Mouse (Mus musculus) myocyte (in vitro differentiated cells): ENCODE measurements around the gene Dhx34. TPM values are rescaled to one million over a fixed set of nuclear protein-coding genes. Genes with fewer than 3 reads are reported as not detected.

Experiments used
- H3K27me3 ChIP-seq: one replicate; pipeline ENCODE4 v1.6.1; 2011; ENCODE audit not compliant: control insufficient read depth, insufficient read depth, insufficient read length
- H3K36me3 ChIP-seq: one replicate; pipeline ENCODE4 v1.6.1; 2011; ENCODE audit not compliant: control insufficient read depth, insufficient read depth
- H3K4me2 ChIP-seq: one replicate; pipeline ENCODE4 v1.6.1; 2011; ENCODE audit warnings: low read depth, control low read depth
- H3K4me3 ChIP-seq: one replicate; pipeline ENCODE4 v1.5.1; 2011; ENCODE audit warnings: mild to moderate bottlenecking, control low read depth, moderate library complexity
- H3K79me2 ChIP-seq: one replicate; pipeline ENCODE4 v1.6.1; 2011; ENCODE audit not compliant: control insufficient read depth, insufficient read depth
- H3ac ChIP-seq: one replicate; pipeline ENCODE4 v1.6.1; 2011; ENCODE audit not compliant: control insufficient read depth, insufficient read length
- CEBPB ChIP-seq: IDR thresholded peaks from 2 replicates; pipeline ENCODE4 v1.6.1; 2011; ENCODE audit warnings: mild to moderate bottlenecking, moderate library complexity; ENCODE audit not compliant: poor library complexity, insufficient read depth, severe bottlenecking
- E2F4 ChIP-seq: IDR thresholded peaks from one replicate; pipeline ENCODE4 v1.6.1; 2011; ENCODE audit warnings: mild to moderate bottlenecking, control low read depth, moderate library complexity; ENCODE audit not compliant: insufficient read depth
- MAX ChIP-seq: IDR thresholded peaks from one replicate; pipeline ENCODE4 v1.6.1; 2011; ENCODE audit warnings: low read depth, mild to moderate bottlenecking, control low read depth
- MYOD1 ChIP-seq, 3 experiments: IDR thresholded peaks; one replicate each; pipeline ENCODE4 v1.6.1; 2011; ENCODE audit warnings: control low read depth in 2 of 3, low read depth in 2 of 3, mild to moderate bottlenecking in 2 of 3, moderate library complexity in 1 of 3; ENCODE audit not compliant: insufficient read length in 2 of 3, control insufficient read depth in 1 of 3
- MYOG ChIP-seq, 3 experiments: IDR thresholded peaks; one replicate each; pipeline ENCODE4 v1.6.1; 2011; ENCODE audit warnings: control low read depth in 2 of 3, low read depth in 2 of 3, mild to moderate bottlenecking in 2 of 3; ENCODE audit not compliant: insufficient read length in 2 of 3, control insufficient read depth in 1 of 3, insufficient read depth in 1 of 3
- POLR2A ChIP-seq: IDR thresholded peaks from one replicate; pipeline ENCODE4 v1.6.1; 2011; ENCODE audit warnings: low read depth, mild to moderate bottlenecking, control low read depth, moderate library complexity; ENCODE audit not compliant: insufficient read length
- POLR2AphosphoS2 ChIP-seq: IDR thresholded peaks from one replicate; pipeline ENCODE4 v1.6.1; 2011; ENCODE audit warnings: low read depth, control low read depth; ENCODE audit not compliant: insufficient read length
- REST ChIP-seq: IDR thresholded peaks from one replicate; pipeline ENCODE4 v1.6.1; 2011; ENCODE audit warnings: mild to moderate bottlenecking, control low read depth, moderate library complexity; ENCODE audit not compliant: insufficient read depth, insufficient read length
- SRF ChIP-seq: IDR thresholded peaks from one replicate; pipeline ENCODE4 v1.6.1; 2011; ENCODE audit warnings: low read depth; ENCODE audit not compliant: control insufficient read depth, insufficient read length
- TCF12 ChIP-seq: IDR thresholded peaks from one replicate; pipeline ENCODE4 v1.6.1; 2011; ENCODE audit warnings: mild to moderate bottlenecking, control low read depth; ENCODE audit not compliant: poor library complexity, insufficient read depth, severe bottlenecking
- TCF3 ChIP-seq: IDR thresholded peaks from one replicate; pipeline ENCODE4 v1.6.1; 2011; ENCODE audit warnings: low read depth, control low read depth; ENCODE audit not compliant: insufficient read length
- USF1 ChIP-seq: IDR thresholded peaks from one replicate; pipeline ENCODE4 v1.6.1; 2011; ENCODE audit warnings: low read depth, mild to moderate bottlenecking, control low read depth, moderate library complexity
- polyA plus RNA-seq: library from polyadenylated mRNA; unstranded; fragments of >200 nt; fragmentation: generic; extraction: Trizol; gene quantifications from one replicate; pipeline ENCODE4 v1.2.1, GENCODE M21; 2012; ENCODE audit warnings: missing spikeins

The Dhx34 gene
- polyA plus RNA-seq, 1 experiment: 9.0 TPM

DNA sequence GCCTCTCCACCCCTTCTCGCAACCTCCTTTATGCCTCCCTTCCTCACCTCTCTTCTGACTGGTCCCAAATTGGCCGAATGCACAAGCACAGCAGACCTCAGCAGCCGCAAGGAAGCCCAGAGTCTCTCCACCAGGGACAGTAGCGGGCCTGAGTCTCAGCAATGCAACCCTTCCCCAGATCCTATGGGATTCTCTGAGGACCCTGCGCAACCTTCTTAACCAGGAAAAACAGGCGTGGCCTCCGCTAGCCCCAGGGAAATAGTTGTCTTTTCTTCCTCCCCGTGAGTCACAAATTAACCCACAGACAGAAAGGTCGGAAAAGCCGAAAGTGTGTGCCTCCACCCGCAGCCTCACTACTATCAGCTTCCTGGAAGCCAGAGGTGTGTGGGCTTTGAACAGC is 19.9 kb upstream of the Dhx34 start:
- Histone ChIP-seq H3K36me3 (no peaks in the 10 kb centered on the region), H3ac (no peak overlapping the region), H3K27me3 (no peaks in the 10 kb centered on the region), H3K79me2 (no peaks in the 10 kb centered on the region), H3K4me3 (no peak overlapping the region), H3K4me2 (no peak overlapping the region)
- TF ChIP-seq E2F4: no peak
- TF ChIP-seq CEBPB: no peak
- no peak for TF ChIP-seq REST
- TF ChIP-seq USF1: no peak
- no peak for TF ChIP-seq SRF
- TF ChIP-seq TCF3: no peak
- no peak for TF ChIP-seq TCF12
- no peak for TF ChIP-seq MYOD1 (IDR thresholded peaks at IDR 0.05; ENCODE audit: control insufficient read depth in 1 of 3, insufficient read length in 2 of 3, low read depth in 2 of 3)
- TF ChIP-seq POLR2AphosphoS2: no peak
- TF ChIP-seq MAX: no peak
- TF ChIP-seq MYOG (IDR thresholded peaks at IDR 0.05; ENCODE audit: control insufficient read depth in 1 of 3, insufficient read depth in 1 of 3, insufficient read length in 2 of 3, low read depth in 2 of 3): no peak
- TF ChIP-seq POLR2A: no peak

- no peaks in the 10 kb centered on the region for H3K36me3 ChIP-seq
- H3K4me2 ChIP-seq: no peak overlapping the region
- H3K4me3 ChIP-seq: no peak overlapping the region
- no peaks in the 10 kb centered on the region for H3K27me3 ChIP-seq
- TF ChIP-seq TCF12 (no peak), E2F4 (no peak), USF1 (no peak), SRF (no peak), MYOD1 (IDR thresholded peaks at IDR 0.05; ENCODE audit: control insufficient read depth in 1 of 3, insufficient read length in 2 of 3, low read depth in 2 of 3) (no peak), CEBPB (no peak), MAX (no peak), POLR2A (no peak), POLR2AphosphoS2 (no peak), TCF3 (no peak), REST (no peak), MYOG (IDR thresholded peaks at IDR 0.05; ENCODE audit: control insufficient read depth in 1 of 3, insufficient read depth in 1 of 3, insufficient read length in 2 of 3, low read depth in 2 of 3) (no peak)
- no peak overlapping the region for H3ac ChIP-seq
- no peaks in the 10 kb centered on the region for H3K79me2 ChIP-seq
These were observed 19.1 kb upstream of the Dhx34 start for GRCm38 (mm10) chr7:16240978-16241303.

DNA sequence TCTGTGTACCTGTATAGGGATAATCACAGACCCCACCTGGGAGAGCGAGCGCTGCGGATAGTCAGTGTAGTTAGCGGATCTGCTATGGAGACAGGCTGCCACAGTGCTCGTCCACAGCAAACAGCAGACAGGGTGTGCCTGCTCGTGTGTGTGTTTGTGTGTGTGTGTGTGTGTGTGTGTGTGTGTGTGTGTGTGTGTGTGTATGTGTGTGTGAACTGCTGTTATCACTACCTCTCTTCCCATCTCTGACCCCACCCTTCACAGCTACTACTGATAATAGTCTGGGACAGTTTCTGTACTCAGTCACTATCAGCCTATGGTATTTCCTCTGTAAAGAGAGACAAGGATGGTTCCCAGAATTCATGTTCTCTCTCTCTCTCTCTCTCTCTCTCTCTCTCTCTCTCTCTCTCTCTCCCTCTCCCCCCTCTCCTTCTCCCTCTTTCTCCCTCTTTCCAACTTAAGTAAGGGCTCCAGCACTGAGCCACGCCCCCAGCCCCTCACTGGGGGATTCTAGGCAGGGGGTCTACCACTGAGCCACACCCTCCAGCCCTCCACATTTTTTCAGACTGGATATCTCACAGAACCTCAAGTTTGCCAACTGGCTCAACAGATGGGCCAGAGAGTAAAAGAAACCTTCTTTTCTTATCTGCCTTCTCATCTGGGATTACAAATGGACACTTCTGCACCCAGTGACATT is 18.6 kb upstream of the Dhx34 start:
- Histone ChIP-seq H3K27me3 (no peaks in the 10 kb centered on the region), H3K79me2 (no peaks in the 10 kb centered on the region), H3K4me3 (no peak overlapping the region), H3ac (no peak overlapping the region), H3K36me3 (no peaks in the 10 kb centered on the region), H3K4me2 (no peak overlapping the region)
- TF ChIP-seq TCF3 (no peak), CEBPB (no peak), MAX (no peak), REST (no peak), POLR2AphosphoS2 (no peak), MYOD1 (IDR thresholded peaks at IDR 0.05; ENCODE audit: control insufficient read depth in 1 of 3, insufficient read length in 2 of 3, low read depth in 2 of 3) (no peak), MYOG (IDR thresholded peaks at IDR 0.05; ENCODE audit: control insufficient read depth in 1 of 3, insufficient read depth in 1 of 3, insufficient read length in 2 of 3, low read depth in 2 of 3) (no peak), USF1 (no peak), SRF (no peak), TCF12 (no peak), POLR2A (no peak), E2F4 (no peak)

DNA sequence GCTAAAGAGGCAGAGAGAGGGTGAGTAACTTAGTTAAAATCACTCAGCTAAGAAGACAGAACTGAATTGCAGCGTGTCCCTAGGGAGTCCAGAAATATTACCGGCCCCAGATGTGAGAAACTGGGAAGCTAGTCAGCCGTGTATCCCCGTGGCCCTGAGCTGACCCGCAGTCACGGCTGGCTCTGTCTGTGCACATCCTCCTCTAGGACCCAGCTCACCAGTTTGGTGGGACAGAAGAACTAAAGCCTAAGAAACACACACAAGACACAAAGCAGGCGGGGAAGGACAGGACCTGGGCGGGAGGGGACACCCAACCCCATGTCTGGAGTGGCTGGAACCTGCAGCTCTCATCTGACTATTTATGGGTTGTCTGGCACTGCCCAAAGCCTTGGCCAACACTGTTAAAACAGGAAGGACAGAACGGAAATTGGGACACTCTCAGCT is 17.7 kb upstream of the Dhx34 start:
- Histone ChIP-seq H3K27me3 (no peaks in the 10 kb centered on the region), H3ac (no peak overlapping the region), H3K36me3 (no peaks in the 10 kb centered on the region), H3K4me2 (no peak overlapping the region), H3K79me2 (no peaks in the 10 kb centered on the region), H3K4me3 (no peak overlapping the region)
- TF ChIP-seq USF1 (no peak), MYOG (IDR thresholded peaks at IDR 0.05; ENCODE audit: control insufficient read depth in 1 of 3, insufficient read depth in 1 of 3, insufficient read length in 2 of 3, low read depth in 2 of 3) (no peak), SRF (no peak), REST (no peak), MYOD1 (IDR thresholded peaks at IDR 0.05; ENCODE audit: control insufficient read depth in 1 of 3, insufficient read length in 2 of 3, low read depth in 2 of 3) (no peak), TCF3 (no peak), E2F4 (no peak), TCF12 (no peak), CEBPB (no peak), MAX (no peak), POLR2A (no peak), POLR2AphosphoS2 (no peak)
